Mouse (Mus musculus) gastrocnemius, postnatal 10 days (tissue): ENCODE data around the gene Man1c1. TPM values are rescaled to one million over a fixed set of nuclear protein-coding genes. Genes with fewer than 3 reads are reported as not detected.

Experiments
- DNase-seq: peaks from one replicate; pipeline ENCODE4 v3.0.0; 2021; ENCODE audit warnings: mixed read lengths
- total RNA-seq, 2 experiments: library from RNA; stranded (reverse); gene quantifications; 2 replicates each; pipeline ENCODE4 v1.2.3; 2021

Gene Man1c1
- total RNA-seq, 2 experiments from 2014 or later, result 11.2 to 13.8 TPM

GRCm38 (mm10) chr4:134548169-134548938 lies 155.7 kb downstream of the Man1c1 start:
- DNase-seq, result no peak

- DNase-seq, result no peak
These were observed 157.0 kb downstream of the Man1c1 start for GRCm38 (mm10) chr4:134546814-134547705.

GRCm38 (mm10) chr4:134543261-134543660 lies 160.8 kb downstream of the Man1c1 start:
- DNase-seq, result peak; percentile 96

- DNase-seq, result no peak
These were observed 161.4 kb downstream of the Man1c1 start for GRCm38 (mm10) chr4:134542726-134543125.

- no peak for DNase-seq
These were observed 165.0 kb downstream of the Man1c1 start for GRCm38 (mm10) chr4:134538997-134539580.

- no peak for DNase-seq
These were observed 168.3 kb downstream of the Man1c1 start for GRCm38 (mm10) chr4:134535787-134536151.

GRCm38 (mm10) chr4:134534932-134535786 lies 168.9 kb downstream of the Man1c1 start, which contains the start of gene Mtfr1l:
Gene Mtfr1l, minus strand, starts transcription at chr4:134535387.
- peak; percentile 95 for DNase-seq

- peak; percentile 72 for DNase-seq
These were observed 169.8 kb downstream of the Man1c1 start for GRCm38 (mm10) chr4:134534124-134534886.

GRCm38 (mm10) chr4:134533421-134533820 lies 170.7 kb downstream of the Man1c1 start:
- DNase-seq, result no peak

- no peak for DNase-seq
These were observed 171.2 kb downstream of the Man1c1 start for GRCm38 (mm10) chr4:134532928-134533327.

- no peak for DNase-seq
These were observed 177.9 kb downstream of the Man1c1 start for GRCm38 (mm10) chr4:134526220-134526619.

- DNase-seq, result no peak
These were observed 178.3 kb downstream of the Man1c1 start for GRCm38 (mm10) chr4:134525806-134526205.

- no peak for DNase-seq
These were observed 180.6 kb downstream of the Man1c1 start for GRCm38 (mm10) chr4:134523447-134523846.

GRCm38 (mm10) chr4:134519281-134519680 lies 184.8 kb downstream of the Man1c1 start:
- no peak for DNase-seq

GRCm38 (mm10) chr4:134518541-134518940 lies 185.5 kb downstream of the Man1c1 start:
- DNase-seq, result no peak

- no peak for DNase-seq
These were observed 186.4 kb downstream of the Man1c1 start for GRCm38 (mm10) chr4:134517719-134518118.

GRCm38 (mm10) chr4:134516981-134517380 lies 187.1 kb downstream of the Man1c1 start:
- DNase-seq, result no peak

- no peak for DNase-seq
These were observed 188.5 kb downstream of the Man1c1 start for GRCm38 (mm10) chr4:134515614-134516013.

GRCm38 (mm10) chr4:134514309-134514930 lies 189.7 kb downstream of the Man1c1 start:
- no peak for DNase-seq

- DNase-seq, result peak; percentile 72
These were observed 191.3 kb downstream of the Man1c1 start for GRCm38 (mm10) chr4:134512798-134513197.
